Mouse (Mus musculus) cerebellum, adult 18-20 months (tissue): ENCODE data around the gene Exosc1.

ENCODE experiments used
- DNase-seq, 2 experiments: peaks; one replicate each; pipeline ENCODE4 v3.0.0; 2021

Exosc1 gene

DNA sequence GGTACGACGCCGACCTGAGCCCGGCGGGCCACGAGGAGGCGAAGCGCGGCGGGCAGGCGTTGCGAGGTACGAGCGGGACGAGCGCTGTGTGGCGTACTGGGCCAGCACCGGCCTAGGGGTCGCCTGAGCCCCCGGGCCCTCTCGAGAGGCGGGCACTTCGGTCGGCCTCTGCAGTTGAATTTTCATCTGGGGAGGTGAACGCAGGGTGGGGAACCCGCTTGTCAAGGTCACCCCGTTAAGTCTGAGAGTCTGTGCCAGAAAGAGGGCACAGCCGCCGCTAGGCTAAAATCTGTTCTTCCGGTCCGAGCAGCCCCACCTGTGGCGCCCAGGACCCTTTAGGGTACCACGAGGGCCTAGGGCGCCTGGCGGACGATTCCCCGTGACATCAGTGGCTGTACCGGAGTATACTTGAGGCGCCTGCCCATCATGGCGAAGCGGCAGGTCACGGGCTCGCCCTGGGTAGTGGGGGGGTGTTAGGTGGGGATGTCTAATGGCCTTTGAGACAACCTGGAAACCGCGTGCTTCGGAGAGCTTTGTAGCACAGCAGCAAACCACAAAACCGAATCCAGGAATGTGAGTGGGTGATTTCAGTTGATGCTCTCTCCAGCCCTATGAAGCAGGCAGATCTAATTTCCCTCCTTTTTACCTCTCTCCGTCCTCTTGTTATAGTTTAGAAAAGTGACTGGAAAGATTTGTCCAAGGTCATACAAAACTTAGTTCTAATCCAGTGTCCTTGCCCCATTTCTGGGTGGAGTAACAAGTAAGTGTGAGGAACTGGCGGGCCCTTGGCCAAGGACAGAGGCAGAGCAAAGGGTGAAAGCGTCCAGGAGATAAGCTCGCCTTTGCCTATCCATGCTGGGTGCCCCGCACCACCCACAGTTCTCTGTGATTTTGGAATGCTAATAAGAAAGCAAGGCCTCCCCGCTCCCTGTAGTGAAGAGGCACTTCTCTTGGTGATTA is 20.8 kb downstream of the Exosc1 start:
- DNase-seq: peak; percentile 61 to 67

DNA sequence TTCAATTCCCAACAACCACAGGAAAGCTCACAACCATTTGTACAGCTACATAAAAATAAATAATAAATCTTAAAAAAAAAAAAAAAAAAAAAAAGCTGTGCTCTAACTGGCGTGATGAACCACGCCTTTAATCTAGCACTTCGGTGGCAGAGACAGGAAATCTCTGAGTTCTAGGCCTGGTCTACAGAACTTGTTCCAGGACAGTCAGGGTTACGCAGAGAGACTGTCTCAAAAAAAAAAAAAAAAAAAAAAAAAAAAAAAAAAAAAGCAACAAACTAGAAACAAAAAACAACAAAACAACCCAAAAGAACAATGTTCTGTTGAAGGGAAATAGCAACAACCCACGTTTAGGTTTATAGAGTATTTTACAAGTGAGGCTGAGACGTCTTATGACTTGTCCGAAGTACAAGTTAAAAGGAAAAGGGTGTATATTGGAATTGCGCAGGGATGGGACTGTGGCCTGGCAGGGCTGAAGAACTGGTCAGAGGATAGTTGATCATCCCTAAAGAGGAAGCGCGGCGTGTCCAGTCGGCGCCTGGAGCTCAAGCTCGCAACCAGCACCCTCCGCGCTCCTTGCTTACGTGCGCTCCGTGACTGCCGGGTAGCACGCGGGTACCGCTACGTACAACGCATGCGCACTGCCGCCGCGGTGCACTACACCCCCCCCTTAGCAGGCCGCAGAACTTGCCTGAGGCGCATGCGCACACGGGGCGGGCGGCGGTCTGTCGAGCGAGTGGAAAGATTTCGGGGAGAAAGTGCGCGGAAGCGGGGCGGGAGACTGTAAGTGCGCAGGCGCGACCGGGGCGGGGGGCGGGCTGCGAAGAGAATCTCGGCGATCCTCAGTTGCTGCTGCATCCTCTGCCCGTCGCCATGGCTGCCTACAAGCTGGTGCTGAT is 21.8 kb downstream of the Exosc1 start, which contains the start of gene Pgam1:
TSS of gene Pgam1 (plus strand) at position 746 of the 896 bp plus-strand sequence.
- DNase-seq: peak; percentile 97 to 98

DNA sequence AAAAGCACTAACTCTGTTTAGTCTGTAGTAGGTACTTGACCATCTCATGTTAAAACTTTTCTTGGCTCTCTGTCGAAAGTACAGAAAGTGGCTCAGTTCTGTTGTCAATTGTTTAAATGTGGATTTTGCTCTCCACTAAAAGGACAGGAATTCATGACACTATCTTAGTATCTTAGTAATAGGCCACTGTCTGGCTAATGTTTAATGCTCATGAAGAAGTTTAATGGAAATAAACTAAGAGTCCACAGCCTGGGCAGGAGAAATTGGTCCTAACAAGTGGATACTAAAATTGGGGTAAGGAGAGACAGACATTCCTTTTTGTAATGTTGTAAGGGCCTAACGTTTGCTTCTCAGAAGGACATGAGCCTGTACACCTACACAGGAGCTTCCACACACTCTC is 22.8 kb downstream of the Exosc1 start:
- DNase-seq: no peak

DNA sequence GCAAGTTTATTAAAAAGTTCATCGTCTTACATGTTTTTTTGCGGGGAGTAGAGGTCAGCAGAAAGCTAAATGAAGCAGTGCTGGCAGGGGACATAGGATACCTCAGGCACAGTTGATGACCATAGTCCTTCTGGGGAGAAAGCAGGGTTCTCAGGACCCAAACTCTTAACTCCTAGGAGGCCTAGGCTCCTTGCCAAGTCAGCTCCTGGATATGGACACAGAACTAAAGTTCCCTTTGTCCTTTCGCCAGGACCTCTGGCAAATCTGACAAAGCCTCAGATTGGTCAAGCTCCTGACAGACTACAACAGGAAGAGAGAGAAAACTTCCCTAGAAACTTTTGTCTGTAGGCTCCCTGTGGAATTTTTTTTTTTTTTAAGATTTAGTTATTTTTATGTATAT is 24.5 kb downstream of the Exosc1 start:
- DNase-seq: no peak

DNA sequence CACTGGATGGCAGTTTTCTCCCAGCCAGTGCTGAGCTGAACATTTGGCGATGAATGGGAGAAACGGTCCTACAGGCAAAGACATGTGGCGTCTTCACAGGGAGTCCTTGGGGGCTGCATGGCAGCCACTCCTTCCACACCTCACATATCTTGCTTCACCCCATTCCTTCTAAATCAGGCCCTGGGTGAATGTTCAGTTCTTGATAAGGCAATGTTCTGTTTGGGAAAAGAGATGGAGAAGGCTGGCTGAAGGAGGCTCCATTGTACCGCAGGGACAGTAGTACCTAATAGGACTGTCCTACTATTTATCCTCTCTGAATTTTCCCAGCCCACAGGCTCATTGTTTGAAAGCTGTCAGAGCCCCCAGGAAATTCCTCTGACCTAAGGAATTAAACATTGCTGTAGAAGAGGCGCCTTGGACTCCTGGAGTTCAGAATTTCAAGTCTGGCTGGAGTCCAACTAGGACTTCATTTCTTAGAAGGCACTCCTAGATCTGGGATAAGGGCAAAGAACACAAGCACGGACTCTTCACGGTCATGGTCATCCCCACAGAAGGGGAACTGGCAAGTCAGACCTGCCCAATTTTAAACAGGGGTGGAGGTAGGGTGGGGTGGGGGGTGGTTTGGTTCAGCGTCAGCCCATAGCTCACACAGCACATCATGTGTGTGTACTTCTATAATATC is 26.0 kb downstream of the Exosc1 start:
- DNase-seq: no peak

DNA sequence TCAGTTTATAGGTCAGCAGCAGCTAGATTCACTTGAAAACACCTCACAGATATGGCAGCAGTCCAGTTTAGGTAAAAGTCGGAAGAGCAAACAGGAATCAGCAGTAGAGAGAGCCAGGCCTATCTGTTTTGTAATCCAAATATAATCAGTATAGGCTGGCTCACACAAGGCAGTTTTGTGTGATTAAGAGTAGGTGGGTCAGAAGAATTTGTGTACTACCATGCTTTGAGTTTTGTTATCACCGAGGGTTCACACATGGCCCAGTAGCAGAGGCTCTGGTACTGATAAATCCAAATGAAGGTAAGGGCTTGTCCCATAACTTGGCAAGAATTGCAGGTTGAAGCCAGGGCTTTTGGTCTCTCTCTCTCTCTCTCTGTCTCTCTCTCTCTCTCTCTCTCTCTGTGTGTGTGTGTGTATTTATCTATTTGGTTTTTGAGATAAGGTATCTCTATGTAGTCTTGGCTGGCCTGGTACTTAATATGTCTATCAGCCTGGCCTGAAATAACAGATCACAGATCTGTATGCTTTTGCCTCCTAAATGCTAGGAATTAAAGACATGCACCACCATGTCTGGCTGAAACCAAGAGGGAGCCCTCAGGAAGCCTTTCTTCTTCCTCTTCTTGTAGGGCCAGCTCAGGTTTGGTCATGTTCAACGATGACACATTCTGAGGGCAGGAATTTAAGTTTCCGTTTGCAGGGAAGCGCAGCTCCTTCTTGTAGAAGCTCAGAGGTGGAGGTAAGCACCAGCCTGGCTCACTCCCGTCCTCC is 26.7 kb downstream of the Exosc1 start:
- DNase-seq: no peak

DNA sequence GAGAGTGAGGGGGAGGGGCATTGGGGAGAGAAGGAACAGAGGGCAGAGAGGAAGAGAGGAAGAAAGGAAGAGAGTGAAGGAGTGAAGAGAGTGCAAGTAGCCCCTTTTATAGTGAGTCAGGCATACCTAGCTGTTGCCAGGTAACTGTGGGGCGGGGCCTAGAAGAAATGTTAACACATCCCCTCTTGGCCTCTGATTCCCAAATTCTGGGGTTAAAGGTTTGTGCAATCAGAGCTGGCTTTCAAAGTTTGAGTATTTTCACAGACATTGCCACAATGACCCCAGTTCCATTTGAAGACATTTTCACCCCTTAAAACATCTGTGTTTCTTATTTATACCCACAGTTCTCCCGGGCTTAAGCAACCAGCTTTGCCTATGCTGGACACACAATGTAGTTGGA is 28.0 kb downstream of the Exosc1 start:
- DNase-seq: no peak

DNA sequence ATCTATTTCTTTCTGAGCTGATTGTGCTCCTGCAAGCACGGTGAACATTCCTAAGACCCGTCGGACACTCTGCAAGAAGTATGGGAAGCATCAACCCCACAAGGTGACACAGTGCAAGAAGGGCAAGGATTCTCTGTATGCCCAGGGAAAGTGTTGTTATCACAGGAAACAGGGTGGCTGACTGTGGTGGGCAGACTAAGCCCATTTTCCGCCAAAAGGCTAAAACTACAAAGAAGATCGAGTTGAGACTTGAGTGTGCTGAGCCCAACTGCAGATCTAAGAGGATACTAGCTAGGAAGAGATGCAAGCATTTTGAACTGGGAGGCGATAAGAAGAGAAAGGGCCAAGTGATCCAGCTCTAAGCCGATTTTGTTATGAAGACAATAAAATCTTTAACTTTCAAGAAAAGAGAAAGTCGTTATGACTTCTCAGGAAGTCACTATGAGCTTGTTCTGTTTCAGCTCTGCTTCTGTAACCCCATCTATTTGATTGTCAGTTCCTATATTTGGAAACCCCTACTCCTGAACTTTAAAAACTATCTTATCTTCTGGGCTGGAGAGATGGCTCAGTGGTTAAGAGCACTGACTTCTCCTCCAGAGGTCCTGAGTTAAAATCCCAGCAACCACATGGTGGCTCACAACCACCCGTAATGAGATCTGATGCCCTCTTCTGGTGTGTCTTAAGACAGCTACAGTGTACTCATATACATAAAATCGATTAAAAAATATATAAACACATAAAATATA is 30.2 kb downstream of the Exosc1 start:
- no peak for DNase-seq

DNA sequence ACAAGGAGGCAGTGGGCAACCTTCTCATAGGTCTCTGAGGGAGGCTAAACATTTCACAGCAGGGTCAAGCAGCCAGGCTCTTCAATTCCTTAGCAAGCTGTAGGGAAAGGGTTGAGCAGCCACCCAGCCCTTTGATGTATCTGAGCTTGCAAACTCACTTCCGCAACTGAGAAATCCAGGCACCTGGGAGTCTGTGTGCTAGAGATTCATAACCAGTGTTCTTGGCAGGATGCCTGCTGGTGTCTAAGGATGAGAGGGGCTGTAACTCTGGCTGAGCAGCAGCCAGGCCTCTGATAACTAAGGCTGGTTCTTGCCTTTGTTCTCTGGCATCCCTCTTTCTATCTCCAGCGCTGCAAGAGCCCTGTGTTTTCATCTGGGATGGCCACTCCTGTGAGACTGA is 31.5 kb downstream of the Exosc1 start:
- no peak for DNase-seq

DNA sequence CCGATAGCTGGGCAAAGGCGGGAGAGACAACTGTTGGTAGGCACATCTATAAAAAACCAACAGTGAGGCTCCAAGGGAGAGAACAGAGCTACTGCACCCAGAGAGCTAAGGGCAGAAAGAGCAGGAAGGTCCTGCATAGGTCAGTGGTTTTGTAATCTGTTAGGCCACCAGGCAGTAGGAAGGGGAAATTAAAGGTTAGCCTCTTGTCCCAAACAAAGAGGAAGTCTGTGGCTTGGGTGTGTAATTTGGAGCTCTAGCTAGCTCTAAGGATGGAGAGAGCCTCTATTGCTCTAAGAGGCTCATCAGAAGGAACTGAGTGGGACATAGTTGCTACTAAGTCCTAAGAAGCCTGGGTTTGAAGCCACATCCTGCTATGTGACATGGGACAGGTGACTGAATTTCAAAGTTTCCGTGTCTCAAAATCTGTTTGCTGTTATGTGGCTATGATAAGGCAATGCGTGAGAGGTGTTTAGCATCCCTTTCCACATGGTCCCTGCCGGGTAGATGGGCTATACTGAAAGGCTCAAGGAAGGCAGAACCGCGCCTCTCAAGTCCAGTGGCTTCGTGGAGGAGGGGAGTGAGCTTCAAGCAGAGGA is 32.6 kb downstream of the Exosc1 start:
- no peak for DNase-seq

DNA sequence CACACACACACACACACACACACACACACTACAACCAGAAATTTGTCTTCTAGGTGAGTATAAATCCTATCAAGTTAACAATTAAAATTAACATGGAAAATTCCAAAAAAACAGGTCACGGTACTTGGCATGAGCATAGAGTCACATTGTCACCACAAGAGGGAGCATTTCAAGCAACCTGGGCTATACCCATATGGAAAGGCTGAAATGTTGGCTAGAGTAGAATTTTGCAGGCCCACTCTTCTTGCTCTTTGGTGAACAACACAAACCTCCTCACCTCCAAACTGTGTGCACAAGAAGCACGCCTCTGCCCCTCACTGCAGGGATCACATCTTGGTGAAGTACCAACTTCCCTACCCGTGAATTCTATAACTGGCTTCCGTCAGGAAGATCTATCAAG is 34.4 kb downstream of the Exosc1 start:
- peak; percentile 54 to 56 for DNase-seq

DNA sequence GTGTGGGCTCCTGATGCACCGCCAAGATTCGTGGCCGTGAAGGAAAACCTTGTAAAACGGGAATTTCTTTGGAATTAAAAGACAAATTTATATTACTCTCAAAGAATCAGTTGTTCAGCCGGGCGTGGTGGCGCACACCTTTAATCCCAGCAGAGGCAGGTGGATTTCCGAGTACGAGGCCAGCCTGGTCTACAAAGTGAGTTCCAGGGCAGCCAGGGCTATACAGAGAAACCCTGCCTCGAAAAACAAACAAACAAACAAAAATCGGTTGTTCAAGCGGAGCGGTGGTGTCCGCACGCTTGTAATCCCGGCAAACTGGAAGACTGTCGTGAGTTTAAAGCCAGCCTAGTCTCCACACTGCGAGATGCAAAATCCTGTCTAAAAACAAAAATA is 36.9 kb downstream of the Exosc1 start:
- no peak for DNase-seq

DNA sequence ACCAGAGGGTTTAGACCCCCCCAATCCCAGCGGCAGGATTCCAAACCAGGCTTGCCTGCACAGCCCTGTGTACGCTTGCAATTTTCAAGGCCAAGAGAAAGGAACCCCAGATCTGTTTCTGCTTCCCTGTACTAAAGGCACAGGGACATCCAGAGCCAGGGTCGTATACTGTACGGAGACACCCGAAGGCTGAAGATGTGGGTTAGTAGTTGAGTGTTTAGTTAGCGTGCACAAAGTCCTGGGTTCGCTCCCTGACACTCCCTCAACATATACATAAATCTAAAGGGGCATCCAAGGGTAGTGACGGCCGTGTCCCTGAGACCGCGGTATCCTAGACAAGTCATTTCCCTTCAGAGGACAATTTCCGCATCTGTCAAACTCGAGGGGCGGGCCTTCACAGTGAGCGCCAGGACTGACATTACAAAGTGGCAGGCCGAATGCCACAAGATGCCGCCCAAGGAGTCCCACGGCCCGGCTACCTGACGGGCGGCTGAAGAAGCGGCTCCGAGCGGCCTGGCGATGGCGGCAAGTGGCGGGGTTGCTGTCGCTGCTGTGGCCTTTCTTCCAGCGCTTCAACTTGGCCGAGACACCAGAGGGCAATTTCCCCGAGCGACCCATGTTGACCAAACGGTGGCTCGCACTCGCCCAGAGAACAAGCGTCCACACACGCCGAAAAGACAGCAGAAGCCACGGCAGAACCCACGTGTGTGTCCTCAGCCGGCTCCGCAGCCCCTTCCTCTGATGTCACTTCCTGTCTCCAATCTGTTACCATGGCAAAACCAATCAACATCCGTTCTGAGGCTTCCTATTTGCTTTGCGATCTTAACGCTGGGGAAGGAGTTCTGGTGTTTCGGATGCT is 37.5 kb downstream of the Exosc1 start, which contains the start of gene Rrp12:
TSS of gene Rrp12 (minus strand) at position 714 of the 859 bp plus-strand sequence.
- DNase-seq: peak; percentile 81 to 90

DNA sequence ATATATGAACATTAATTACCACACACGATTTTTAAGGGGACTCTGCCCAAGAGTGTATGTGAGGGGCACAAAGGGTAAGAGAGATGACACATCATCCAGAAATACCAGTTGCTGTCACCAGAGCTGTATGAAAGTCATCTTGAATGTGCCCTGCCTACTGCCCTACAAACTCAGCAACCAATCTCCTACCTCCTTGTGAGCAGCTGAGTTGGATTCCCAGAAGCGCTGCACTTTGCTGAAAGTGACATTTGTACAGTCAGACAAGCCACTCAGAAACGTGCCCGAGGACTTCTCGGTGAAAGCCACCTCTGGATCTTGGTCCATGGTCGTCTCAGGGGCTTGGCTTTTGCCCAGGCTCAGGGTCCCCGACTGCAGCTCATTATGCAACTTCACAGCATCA is 38.3 kb downstream of the Exosc1 start:
- no peak for DNase-seq

DNA sequence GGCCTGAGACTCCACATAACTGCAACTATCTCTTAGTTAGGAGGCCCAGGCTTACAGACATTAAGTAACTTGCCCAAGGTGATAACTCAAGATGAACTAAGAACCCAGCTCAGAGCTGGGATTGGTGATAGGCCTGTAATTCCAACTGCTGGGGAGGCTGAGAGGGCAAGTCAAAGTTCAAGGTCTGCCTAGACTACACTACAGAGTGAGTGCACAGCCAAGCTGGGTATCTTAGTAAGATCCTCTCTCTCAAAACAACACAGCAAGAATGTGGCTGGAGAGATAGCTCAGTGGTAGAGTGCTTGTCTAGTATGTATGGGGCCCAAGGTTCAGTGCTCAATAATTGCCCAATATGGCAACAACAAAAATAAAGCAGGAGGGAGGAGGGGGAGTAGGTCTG is 45.0 kb downstream of the Exosc1 start:
- DNase-seq: no peak

DNA sequence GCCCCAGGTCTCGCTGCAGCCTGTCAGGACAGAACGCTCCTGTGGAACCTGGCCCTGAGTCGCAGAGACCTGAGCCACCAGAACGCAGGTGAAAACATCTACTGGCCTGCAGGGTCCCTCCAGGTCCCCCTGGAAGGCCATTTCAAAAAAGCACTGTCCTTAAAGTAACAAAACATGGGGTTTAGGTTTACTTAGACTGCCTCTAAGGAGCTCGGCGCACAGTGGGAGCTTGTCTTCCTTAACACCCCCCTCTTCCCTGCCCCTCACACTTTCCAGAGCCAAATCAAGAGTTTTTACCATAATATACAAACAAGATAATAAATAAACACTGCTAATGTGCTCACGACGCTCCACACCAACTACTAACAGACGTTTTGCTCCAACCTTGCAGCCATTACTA is 49.3 kb downstream of the Exosc1 start:
- DNase-seq: no peak

DNA sequence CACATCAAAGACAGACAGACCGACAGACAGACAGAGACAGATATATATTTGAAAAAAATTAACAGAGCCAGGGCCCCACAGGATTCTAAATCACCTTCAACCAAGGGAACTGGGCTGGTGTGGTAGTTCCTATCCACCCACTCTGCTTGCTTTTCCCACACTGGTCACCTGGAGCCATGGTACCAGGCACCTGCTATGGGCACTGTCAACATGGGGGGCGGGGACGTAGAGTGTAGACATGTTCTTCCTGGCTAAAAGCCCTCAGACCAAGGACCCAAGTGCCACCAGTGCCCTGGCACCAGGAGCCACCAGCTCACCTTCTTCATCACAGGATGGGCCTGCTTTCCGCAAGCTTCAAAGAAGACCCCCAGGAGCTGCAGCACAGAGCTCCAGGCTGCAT is 51.4 kb downstream of the Exosc1 start:
- DNase-seq: no peak

DNA sequence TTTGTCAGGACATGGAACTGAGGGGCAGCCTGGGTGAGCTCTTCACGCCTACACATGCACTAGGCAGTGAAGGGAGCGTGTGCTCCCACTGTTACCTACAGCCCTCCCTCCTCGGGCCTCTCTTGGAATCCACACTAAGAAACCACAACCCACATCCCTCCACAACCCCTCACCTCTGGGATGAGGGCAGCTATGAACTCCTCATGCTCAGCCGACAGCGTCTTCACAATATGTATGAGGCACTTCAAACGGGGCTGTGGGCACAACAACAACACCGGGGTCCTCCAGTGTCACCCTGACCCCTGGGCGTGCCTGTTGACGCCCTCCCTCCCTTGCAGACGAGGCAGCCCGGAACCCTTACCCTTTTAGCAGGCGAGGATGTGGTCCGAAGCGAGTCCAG is 58.9 kb downstream of the Exosc1 start:
- DNase-seq: no peak
